Mouse (Mus musculus) frontal cortex, postnatal 36 days (tissue): ENCODE results near the gene Prr23a3.

Experiments
- DNase-seq, 2 experiments: peaks; one replicate each; pipeline ENCODE4 v3.0.0; 2022; ENCODE audit warnings: low spot score in 2 of 2

Prr23a3 gene

GRCm38 (mm10) chr9:98864571-98864970, at the start of gene Prr23a3:
Prr23a3 (plus strand) TSS chr9:98864767.
- DNase-seq, result no peak

- no peak for DNase-seq
These were observed 48.5 kb upstream of the Prr23a3 start for GRCm38 (mm10) chr9:98816066-98816465.

- DNase-seq, result no peak
These were observed 47.0 kb upstream of the Prr23a3 start for GRCm38 (mm10) chr9:98817592-98817991.

GRCm38 (mm10) chr9:98818971-98819370, 45.6 kb upstream of the Prr23a3 start:
- DNase-seq, result no peak

GRCm38 (mm10) chr9:98819481-98819880, 45.1 kb upstream of the Prr23a3 start:
- DNase-seq, result no peak

- no peak for DNase-seq
These were observed 44.1 kb upstream of the Prr23a3 start for GRCm38 (mm10) chr9:98820461-98820860.

- no peak for DNase-seq
These were observed 43.5 kb upstream of the Prr23a3 start for GRCm38 (mm10) chr9:98821067-98821466.

- DNase-seq, result no peak
These were observed 40.8 kb upstream of the Prr23a3 start for GRCm38 (mm10) chr9:98823805-98824204.

GRCm38 (mm10) chr9:98829508-98829907, 35.1 kb upstream of the Prr23a3 start:
- no peak for DNase-seq

- no peak for DNase-seq
These were observed 27.0 kb upstream of the Prr23a3 start for GRCm38 (mm10) chr9:98837537-98838074.

GRCm38 (mm10) chr9:98842117-98842516, 22.4 kb upstream of the Prr23a3 start, which contains the start of gene Prr23a1:
Prr23a1 (plus strand) TSS chr9:98842503.
- no peak for DNase-seq

GRCm38 (mm10) chr9:98856210-98856609, 8.4 kb upstream of the Prr23a3 start, which contains the start of gene Prr23a2:
Prr23a2 (plus strand) TSS chr9:98856494.
- DNase-seq, result no peak

- no peak for DNase-seq
These were observed 1.1 kb upstream of the Prr23a3 start for GRCm38 (mm10) chr9:98863463-98863862.

- DNase-seq, result no peak
These were observed 36.9 kb downstream of the Prr23a3 start for GRCm38 (mm10) chr9:98901486-98901885.

GRCm38 (mm10) chr9:98902819-98903218, 38.3 kb downstream of the Prr23a3 start, which contains the start of gene 7420426K07Rik:
7420426K07Rik (plus strand) TSS chr9:98903119.
- DNase-seq, result no peak
